Mouse (Mus musculus) gastrocnemius, postnatal 10 days (tissue): ENCODE data around the gene Sorl1. TPM values are rescaled to one million over a fixed set of nuclear protein-coding genes. Genes with fewer than 3 reads are reported as not detected.

Experiments used
- DNase-seq: peaks from one replicate; pipeline ENCODE4 v3.0.0; 2021; ENCODE audit warnings: mixed read lengths
- total RNA-seq, 2 experiments: library from RNA; stranded (reverse); gene quantifications; 2 replicates each; pipeline ENCODE4 v1.2.3; 2021

Gene Sorl1
- total RNA-seq, 2 experiments from 2014 or later, result 27.8 to 29.9 TPM

GRCm38 (mm10) chr9:41999498-42000473, 124.3 kb downstream of the Sorl1 start:
- DNase-seq, result peak; percentile 27

GRCm38 (mm10) chr9:41995278-41995677, 128.8 kb downstream of the Sorl1 start:
- no peak for DNase-seq

- DNase-seq, result no peak
Measured at GRCm38 (mm10) chr9:41993821-41994220, 130.3 kb downstream of the Sorl1 start.

GRCm38 (mm10) chr9:41992841-41993240, 131.3 kb downstream of the Sorl1 start:
- no peak for DNase-seq

GRCm38 (mm10) chr9:41985636-41986035, 138.5 kb downstream of the Sorl1 start:
- no peak for DNase-seq

GRCm38 (mm10) chr9:41985052-41985451, 139.0 kb downstream of the Sorl1 start:
- no peak for DNase-seq

- no peak for DNase-seq
Measured at GRCm38 (mm10) chr9:41984306-41984705, 139.8 kb downstream of the Sorl1 start.

- no peak for DNase-seq
Measured at GRCm38 (mm10) chr9:41983286-41983685, 140.8 kb downstream of the Sorl1 start.

- DNase-seq, result no peak
Measured at GRCm38 (mm10) chr9:41982760-41983159, 141.3 kb downstream of the Sorl1 start.

- DNase-seq, result no peak
Measured at GRCm38 (mm10) chr9:41982023-41982422, 142.1 kb downstream of the Sorl1 start.

GRCm38 (mm10) chr9:41981306-41981705, 142.8 kb downstream of the Sorl1 start:
- no peak for DNase-seq

GRCm38 (mm10) chr9:41980796-41981195, 143.3 kb downstream of the Sorl1 start:
- no peak for DNase-seq

GRCm38 (mm10) chr9:41978366-41978765, 145.7 kb downstream of the Sorl1 start:
- DNase-seq, result no peak

- DNase-seq, result no peak
Measured at GRCm38 (mm10) chr9:41975968-41976367, 148.1 kb downstream of the Sorl1 start.

GRCm38 (mm10) chr9:41974661-41975060, 149.4 kb downstream of the Sorl1 start:
- no peak for DNase-seq

GRCm38 (mm10) chr9:41973775-41974657, 150.1 kb downstream of the Sorl1 start:
- peak; percentile 62 for DNase-seq

GRCm38 (mm10) chr9:41969961-41970360, 154.1 kb downstream of the Sorl1 start:
- no peak for DNase-seq

- DNase-seq, result no peak
Measured at GRCm38 (mm10) chr9:41968673-41969460, 155.2 kb downstream of the Sorl1 start.

- no peak for DNase-seq
Measured at GRCm38 (mm10) chr9:41961274-41961673, 162.8 kb downstream of the Sorl1 start.

- no peak for DNase-seq
Measured at GRCm38 (mm10) chr9:41958282-41958681, 165.8 kb downstream of the Sorl1 start.

GRCm38 (mm10) chr9:41953486-41953885, 170.6 kb downstream of the Sorl1 start:
- peak; percentile 55 for DNase-seq

GRCm38 (mm10) chr9:41952650-41953204, 171.4 kb downstream of the Sorl1 start:
- DNase-seq, result no peak
